Mouse (Mus musculus) left cerebral cortex, adult 8-10 months (tissue): ENCODE data around the gene Gm16503. TPM values are rescaled to one million over a fixed set of nuclear protein-coding genes. Genes with fewer than 3 reads are reported as not detected.

ENCODE experiments used
- total RNA-seq, 4 experiments: library from RNA; stranded (reverse); gene quantifications; 2 replicates each; pipeline ENCODE4 v1.2.4; 2022

Gm16503 gene
- total RNA-seq, 4 experiments from 2014 or later = 0.39 to 0.85 (median 0.54) TPM

Other genes with a start within 250 kb of the Gm16503 start
- under 1 TPM in 3 of 4 experiments, not detected in 1; 0.17 to 0.35 (median 0.30) TPM for gene Zfp988, start 234.5 kb upstream of the Gm16503 start, total RNA-seq
- gene Zfp978, start 178.9 kb upstream of the Gm16503 start, total RNA-seq = under 1 TPM in 1 of 4 experiments, not detected in 3; 0.37 TPM
- gene Zfp982, start 47.8 kb upstream of the Gm16503 start, total RNA-seq = 1 to 10 TPM; 2.5 to 5.7 (median 3.6) TPM
- gene Zfp985, start 13.1 kb downstream of the Gm16503 start, total RNA-seq = not detected
- gene Zfp979, start 102.3 kb downstream of the Gm16503 start, total RNA-seq = under 1 TPM; 0.14 to 0.53 (median 0.47) TPM
- not detected for gene Zfp534, start 162.3 kb downstream of the Gm16503 start, total RNA-seq